Mouse (Mus musculus) layer of hippocampus, postnatal 10 days (tissue): ENCODE measurements around the gene Jph4. TPM values are rescaled to one million over a fixed set of nuclear protein-coding genes. Genes with fewer than 3 reads are reported as not detected.

Experiments used
- DNase-seq, 2 experiments: peaks; one replicate each; pipeline ENCODE4 v3.0.0; 2021; ENCODE audit warnings: low spot score in 2 of 2
- total RNA-seq, 2 experiments: library from RNA; stranded (reverse); gene quantifications; 2 replicates each; pipeline ENCODE4 v1.2.3; 2021

The Jph4 gene
- total RNA-seq, 2 experiments from 2014 or later = 410 to 431 TPM

DNA sequence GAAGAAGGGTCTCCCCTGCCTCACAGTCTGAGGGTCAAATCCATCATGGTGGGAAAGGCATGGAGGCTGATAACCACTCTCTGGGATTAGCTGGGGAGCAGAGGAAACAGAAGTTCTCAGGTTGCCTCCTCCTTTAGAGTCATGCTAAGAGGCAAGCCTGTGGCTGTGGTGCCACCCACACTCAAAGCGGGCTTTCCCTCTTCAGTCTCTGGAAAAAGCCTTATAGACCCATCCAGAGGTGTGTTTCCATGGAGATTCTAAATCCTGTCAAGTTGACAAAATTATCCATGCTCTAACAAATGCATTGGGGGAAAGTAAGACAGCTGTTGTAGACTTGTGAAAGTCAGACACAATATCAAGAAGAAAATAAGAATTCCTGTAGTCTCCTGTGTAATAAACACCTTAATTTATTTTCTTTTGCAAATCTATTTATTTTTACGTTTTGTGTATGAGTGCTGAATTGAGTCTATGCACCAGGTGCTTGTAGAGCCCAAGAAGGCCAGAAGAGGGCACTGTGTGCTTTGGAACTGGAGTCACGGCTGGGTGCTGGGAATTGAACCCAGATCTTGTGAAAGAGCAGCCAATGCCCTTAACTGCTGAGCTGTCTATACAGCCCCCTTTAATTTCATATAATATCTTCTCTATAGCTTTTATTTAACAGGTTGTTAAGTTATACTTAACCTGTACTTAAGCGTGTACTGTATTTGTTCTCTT lies 2.8 kb upstream of the Jph4 start:
- no peak for DNase-seq

DNA sequence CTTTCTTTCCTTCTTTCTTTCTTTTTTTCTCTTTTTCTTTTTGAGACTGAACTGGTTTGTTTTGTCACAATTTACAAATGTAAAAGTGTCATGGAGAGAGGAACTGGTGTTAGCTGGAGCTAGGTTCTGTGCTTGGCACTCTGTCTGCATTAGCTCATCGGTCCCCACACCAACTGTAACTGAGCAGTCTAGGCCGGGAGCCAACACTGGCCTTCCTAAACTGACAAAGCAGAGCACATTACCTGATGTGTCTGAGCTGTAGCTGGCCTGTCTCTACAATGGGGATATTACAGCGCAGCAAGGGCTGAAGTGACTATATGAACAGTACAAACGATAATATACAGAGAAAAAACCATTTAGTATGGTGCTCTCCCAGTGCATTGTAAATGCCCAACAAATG lies 2.1 kb upstream of the Jph4 start:
- peak in 1 of 2 experiments; percentile 24 for DNase-seq

DNA sequence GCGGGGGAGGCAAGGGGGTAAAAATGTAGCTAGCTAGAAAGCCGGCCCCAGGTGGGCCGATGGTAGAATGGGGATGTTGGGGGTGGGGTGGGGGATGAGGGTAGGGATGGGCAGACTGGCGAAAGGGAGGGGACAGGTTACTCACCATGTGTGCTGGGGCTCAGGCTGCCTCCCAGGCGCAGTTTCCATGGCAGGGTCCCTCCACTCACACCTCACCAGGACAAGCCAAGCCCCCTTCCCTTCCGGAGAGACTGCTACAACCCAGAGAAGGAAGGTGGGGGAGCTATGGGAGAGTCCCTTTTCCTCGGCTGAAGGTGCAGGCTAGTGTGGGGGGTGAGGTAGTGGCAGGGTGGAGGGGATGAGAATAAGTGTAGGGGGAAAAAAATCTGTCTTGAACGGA lies 889 bp downstream of the Jph4 start:
- DNase-seq = peak in 1 of 2 experiments; percentile 49

DNA sequence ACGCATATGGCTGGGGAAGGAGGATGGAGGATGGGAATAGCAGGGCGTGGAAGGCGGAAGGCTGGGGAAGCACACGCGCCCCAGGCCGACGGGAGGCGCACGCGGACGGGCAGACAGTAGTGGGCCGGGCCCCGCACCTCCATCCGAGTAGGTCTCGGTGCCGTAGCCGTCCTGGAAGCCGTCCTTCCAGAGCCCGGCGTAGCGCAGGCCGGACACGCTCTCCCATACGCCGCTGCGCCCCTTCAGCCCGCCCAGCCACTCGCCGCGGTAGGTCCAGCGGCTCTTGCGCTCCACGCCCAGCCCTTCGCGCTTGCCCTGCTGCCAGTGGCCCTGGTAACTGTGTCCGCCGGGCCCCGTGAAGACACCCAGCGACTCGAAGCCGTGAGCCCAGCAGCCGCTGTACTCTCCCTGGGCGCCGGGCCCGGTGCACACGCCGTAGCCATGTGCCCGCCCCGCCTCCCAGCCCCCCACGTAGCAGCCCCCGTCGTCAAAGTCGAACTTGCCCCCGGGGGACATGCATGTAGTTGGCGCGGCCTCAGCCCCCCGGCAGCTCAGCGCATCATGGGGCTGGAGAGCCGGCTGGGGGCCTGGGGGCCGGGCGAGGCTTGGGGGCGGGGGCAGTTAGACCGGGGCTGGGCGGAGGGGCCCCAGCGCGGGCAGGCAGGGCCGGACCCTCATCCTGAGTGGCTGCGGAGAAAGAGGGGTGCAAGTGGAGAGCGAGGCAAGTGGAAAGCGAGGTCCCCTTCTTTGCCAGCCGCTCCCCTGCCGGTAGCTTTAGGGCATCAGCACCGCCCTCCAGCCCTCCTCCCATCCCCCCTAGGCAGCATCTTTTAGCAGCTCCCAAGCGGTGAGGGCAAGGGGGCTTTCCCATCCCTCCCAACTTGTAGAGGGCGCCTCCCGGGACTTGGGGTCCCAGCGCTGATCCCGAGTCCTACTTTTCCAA lies 1.7 kb downstream of the Jph4 start:
- peak; percentile 65 to 73 for DNase-seq

DNA sequence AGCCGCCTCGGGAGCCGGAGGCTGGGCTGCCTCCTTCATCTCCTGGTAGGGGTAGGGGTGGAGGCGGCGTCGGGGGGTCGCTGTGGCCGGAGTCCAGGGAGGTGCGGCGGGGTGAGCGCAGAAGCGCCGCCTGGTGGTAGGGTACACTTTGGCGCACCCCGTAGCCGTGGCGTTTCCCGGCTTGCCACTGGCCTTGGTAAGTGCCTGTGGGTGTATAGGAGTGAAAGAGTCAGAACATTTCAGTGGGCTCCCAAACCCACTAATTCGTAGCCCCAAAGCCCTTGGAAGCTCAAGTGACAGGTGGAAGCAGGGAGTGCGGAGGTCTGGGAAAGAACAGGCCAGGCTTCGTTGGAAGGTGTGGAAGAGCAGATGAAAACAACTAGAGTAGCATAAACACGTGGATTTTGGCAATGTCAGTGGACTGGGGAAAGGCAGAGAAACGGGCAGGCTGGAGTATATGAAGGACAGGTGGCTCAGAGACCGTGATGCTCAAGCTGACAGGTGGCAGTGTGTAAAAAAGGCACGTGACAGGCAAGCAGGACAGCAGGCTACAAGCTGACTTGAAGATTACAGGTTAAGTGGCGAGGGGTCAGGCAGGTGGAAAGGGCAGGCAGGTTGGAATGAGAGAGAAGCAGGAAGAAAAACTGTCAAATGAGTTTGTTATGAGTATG lies 2.6 kb downstream of the Jph4 start:
- DNase-seq = peak; percentile 54 to 66

DNA sequence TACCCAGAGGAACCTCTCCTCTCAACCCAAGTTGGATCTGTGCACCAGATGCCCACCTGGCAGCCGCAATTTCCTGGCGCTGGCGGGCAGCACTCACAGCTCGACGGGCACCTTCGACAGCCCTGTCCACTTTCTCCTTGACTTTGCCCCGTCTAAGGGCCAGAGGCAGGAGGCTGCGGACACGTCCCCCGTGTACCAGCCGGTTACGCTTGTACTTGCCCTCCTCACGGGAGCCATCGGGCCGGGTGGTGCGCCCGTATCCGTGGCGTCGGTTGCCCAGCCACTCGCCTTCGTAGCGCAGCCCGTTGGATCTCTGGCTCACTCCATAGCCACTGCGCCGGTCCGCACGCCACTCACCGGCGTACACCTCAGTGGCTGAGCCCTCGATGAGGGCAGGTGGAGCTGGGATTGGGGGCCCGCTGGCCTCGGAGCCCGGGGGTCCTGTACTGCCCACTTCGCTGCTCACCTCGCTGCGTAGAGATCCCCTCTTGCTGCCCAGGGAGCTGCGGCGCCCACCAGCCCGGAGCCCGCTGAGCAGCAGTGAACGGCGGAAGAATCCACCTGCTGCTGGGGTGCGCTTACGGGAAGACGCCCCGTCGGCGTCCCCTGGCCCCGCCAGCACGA lies 3.3 kb downstream of the Jph4 start:
- DNase-seq = no peak

DNA sequence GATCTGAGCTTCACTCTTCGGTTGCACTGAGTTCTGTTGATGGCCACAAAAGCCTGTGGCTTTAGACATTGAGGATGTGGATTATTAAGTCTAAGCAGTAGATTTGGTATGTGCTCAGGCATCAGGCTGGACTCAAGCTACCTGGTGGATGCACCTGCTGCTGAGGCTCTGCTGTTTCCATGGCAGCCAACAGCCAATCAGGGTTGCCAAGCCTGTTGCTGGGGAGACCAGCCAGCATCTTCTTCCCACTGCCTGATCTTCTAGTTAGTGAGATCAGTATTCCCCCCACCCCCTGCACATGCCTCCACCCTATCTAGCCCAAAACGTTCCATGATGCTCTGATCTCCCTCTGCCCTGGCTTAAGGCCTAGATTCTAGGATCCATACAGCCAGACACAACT lies 5.0 kb downstream of the Jph4 start:
- DNase-seq = no peak

DNA sequence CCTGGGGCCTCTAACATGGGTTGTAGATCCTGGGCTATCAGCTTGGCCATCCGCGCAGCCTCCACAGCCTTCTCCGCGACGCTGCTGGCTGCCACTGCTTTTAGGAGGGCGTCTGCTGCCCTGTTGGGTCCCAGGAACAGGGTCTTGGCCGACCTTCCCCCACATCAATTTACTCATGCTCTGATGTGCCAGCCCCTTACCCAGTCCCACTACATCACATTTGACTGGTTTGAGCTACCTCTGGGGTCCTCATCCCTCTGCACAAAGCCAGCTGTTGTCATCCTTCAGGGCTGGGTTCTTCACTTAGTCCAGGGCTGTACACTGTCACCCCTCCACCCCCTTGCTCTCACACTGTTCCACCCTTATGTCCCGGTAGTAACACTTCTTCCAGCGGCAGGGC lies 6.7 kb downstream of the Jph4 start:
- no peak for DNase-seq

DNA sequence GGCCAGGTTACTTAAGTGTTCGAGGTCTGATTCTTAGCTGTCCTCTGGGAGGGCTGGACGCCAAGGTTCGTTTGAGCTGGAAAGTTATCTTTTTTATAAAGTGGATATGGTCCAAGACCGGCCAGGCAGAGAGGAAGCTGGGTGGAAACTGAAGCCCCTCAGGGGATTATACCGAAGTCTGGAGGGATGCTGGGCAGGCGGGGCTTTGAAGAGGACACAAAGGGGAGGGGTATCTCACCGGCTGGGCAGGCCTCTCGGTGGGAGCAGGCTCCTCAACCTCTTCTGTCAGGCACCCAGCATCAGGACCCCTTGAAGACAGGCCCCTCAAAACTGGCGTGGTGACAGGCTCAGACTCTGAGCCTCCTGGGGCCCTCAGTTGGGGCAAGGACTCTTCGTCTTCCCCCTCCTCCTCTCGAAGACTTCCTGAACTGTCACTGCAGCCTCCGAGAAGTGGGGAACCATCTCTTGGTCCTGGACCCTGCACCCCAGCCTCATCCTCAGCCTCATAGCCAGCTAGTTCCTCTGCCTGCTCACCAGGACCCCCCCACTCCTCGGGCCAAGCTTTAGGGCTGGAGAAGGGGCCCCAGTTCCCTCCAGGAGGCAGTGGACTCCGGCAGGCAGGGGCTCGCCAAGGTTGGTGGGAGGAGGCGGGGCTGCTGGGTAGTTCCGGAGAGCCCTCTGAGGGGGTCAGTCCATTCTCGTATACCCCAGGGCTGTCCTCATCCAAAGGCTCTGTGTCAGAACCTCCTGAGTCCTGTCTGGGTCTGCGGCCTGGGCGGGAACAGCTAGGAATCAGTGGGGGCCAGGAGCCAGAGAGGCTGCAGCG lies 7.5 kb downstream of the Jph4 start:
- DNase-seq = peak in 1 of 2 experiments; percentile 45

DNA sequence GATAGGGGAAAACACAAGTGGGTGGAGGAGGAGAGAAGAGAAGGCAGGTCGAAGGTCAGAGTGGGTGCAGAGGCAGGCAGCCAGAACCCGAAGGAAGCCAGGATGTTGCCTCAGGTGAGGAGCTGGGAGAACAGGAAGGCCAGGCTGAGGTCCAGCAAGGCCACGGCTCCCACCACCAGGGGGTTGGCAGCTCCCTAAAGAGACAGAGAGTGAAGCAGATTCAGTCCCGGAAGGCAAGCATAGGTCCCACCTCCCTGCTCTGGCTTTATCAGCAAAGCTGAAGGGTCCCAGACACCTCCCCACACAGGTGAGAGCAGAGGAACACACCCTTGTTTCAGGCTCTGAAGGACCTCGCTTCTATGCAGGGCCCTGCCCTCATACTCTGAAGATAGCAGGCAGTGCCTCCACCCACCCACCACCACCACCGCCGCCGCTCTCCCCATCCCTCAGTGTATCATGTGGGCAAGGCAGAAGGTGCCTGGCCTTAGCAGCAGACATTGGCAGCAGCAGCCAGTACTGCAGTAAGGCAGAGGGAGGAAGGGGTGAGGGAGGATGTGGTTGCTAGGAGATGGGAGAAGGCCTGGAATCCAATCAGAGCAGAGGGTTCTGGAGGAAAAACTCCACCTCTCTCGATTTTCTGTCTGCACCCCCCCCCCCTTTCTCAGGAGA lies 8.4 kb downstream of the Jph4 start:
- DNase-seq = peak; percentile 68 to 76

DNA sequence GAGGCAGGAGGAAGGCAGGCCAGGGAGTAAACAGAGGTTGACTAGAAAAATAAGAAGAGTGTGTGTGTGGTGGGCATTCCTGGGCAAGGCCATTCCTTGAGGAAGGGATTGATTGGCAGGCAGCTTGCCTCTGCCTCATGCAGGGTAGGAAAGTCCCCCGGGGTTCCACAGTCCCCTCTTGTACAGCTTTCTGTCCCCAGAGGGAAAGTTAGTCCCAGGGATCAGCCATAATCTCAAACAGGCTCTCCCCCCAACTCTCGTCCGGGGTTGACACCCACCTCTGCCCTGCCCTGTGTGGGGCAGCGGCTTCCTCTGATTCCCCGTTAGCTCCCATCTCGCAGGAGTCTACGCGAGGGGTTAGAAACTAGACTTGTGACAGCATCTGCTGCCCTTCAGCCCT lies 9.7 kb downstream of the Jph4 start:
- DNase-seq = peak in 1 of 2 experiments; percentile 44

DNA sequence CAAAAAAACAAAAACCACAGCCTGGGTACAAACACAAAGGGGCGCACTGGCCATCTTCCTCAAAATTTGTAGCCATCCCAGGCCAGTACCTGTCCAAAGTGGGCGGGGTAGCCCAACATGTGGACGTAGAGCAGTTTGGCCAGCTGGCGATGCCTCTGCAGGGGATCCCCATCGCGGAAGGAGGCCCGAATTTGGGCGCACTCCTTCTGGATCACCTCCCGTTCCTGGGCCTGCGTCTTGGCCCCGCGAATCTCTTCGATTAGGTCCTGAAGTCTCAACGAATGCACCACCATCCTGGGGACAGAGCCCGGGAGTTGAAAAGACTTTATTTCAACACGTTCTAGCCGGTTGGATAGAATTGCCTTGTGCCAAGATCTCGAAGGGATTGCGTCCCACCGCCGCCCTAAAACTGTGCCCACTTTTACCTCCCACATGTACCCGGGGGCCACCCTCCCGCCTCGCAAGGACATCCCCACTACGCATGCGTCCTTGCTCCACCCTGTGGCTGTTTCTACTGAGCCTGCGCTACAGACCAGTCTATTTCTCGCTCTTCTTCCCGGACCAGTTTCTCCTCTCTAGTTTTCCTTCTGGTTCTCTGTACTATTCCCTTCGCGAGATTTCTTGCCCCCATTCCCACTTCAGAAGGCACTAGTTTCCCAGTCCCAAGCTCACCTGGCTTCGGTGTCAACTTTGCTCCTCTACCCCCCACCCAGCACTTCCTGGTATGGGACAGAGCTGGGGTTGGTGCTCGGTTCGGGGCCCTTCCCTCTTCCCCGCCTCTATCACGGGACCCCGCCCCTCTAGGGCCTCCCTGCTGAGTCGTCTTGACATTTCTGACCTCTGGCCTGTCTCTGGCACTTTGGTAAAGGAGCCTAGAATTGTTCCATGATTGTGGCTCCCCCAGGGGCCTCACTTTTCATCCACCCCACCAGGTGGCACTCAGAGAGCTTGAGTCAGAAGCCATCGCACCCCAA lies 10.6 kb downstream of the Jph4 start, which contains the start of gene Ap1g2:
TSS of gene Ap1g2 (minus strand) at position 758 of the 974 bp plus-strand sequence.
- DNase-seq = peak; percentile 81 to 89

DNA sequence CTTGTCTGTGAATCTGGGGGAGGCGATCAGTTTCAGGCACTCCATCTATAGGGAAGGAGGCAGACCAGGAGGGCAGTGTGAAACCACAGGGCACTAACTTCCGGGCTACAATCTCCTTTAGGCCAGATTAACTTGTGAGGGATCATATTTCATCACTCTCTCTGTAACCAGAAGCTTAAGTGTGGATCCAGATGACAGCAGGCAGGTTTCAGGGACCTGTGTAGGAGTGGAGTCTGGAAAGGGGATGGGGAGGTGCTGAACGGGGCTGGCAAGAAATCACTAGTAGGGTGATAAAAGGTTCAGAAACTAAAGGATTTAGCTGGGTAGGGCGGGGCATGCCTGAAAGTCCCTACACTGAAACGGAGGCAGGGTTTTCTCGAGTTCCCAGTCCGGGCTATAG lies 11.3 kb downstream of the Jph4 start:
- no peak for DNase-seq

DNA sequence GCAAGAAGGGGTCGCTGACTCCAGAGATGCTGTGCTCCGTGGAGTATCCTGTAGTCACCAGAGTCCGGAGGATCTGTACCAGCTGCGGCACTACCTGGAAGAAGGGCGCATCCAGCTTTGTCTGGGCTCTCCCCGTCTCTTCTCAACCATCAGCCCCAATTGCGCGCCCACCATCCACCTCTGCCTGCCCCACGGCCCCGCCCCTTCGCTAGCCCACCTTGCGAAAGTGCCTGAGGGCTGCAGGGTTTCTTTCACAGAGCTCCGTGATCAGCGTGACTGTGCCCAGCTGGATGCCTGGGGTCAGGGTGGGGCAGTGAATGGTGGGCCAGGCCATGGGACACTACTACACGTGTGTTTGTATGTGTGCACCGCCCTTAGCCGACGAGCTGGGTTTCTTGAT lies 12.4 kb downstream of the Jph4 start:
- no peak for DNase-seq

DNA sequence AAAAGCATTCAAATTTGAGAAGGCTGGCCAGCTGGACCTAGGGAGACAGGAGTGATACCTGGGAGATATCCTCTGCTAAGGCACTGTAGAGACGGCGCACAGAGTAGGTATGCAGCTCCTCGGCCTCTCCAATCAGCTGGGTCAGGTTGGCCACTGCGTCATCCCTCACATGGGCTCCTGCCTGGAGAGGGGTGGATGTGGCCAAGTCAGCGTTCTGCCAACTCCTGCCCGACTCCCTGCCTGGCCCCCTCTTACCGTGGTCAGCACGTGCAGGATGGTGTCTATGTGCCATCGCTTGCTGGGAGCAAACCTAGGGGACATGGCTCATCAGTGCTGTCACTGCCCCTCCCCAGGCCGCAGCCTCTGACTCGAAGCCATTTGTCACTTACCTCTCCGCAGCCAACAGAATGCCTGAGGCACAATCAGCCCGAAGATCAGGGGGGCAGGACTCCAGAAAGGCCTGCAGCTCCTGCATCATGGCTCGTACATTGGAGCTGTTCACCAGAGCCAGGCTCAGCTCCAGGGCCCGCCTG lies 14.4 kb downstream of the Jph4 start:
- no peak for DNase-seq

DNA sequence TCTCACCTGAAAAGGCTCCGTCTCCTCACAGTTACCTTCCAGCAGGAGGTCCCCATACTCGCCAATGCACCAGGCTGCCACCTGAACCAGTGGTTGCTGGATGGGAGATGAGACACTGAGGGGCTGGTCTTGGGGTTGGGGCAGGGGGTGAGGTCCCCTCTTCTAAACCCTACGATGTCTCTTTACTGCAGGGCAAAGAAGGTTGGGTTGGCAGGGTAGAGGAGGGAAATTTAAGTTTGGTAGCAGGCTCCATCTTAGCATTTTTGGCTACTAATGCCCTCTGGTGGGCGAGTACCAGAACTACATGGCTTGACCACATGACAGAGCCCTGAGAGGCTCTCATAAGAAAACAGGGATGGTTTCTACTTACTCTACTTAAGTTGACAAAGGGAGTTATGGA lies 15.1 kb downstream of the Jph4 start:
- DNase-seq = peak; percentile 66 to 72

DNA sequence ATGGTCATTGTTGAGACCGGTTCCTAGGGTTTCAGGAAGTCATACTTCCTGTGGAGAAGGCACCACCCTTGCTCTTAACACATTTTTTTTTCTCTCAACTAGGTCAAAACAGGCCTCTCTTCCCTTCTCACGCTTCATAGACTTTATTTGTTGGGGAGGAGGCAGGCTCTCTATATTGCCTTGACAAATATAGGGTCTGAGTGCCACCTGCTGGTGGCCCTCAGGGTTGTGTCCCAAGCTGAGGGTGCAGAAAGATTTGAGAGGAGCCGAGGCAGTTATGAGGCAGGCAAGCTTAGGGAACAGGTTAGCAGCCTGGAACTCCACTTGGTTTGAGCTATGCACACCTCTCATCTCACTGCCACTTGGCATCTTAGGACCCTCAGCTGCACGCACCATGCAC lies 18.7 kb downstream of the Jph4 start:
- DNase-seq = peak; percentile 60 to 73

DNA sequence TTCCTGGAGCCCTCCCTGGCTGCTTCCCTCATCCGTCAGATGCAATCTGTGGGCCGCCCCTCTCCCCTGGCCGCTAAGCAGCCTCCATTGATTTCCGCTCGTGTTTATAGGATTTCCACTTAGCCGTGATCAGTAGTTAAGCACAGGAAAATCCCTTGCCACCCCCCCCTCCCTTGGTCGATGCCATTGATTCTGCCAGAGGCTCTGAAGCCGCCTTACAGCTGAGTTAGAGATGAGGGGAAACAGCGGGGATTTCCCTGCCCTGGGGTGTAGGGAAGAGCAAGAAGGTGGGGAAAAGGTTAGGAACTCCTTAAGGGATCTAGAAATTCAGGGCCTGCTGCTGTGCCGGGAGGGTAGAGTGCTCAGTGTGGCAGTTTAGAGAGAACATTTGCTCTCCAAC lies 19.1 kb downstream of the Jph4 start:
- DNase-seq = no peak
